Mouse (Mus musculus) thymus, adult 2 months (tissue): ENCODE measurements around the gene Rrm1.
A peak's percentile ranks its signal among the peaks of the same experiment; 100 is the strongest.

Experiments used
- CTCF ChIP-seq: fragments of 200-500 bp; IDR thresholded peaks from 2 replicates; pipeline ENCODE4 v1.5.1; 2012; ENCODE audit warnings: mild to moderate bottlenecking, control low read depth, low read length, moderate library complexity, borderline replicate concordance; ENCODE audit not compliant: control insufficient read depth, poor library complexity, insufficient read depth; ENCODE audit errors: extremely low read depth
- POLR2A ChIP-seq: fragments of 200-500 bp; IDR thresholded peaks from 2 replicates; pipeline ENCODE4 v1.6.1; 2012; ENCODE audit warnings: mild to moderate bottlenecking, low read length, control low read depth, moderate library complexity; ENCODE audit not compliant: control insufficient read depth, poor library complexity, insufficient read depth; ENCODE audit errors: extremely low read depth

DNA sequence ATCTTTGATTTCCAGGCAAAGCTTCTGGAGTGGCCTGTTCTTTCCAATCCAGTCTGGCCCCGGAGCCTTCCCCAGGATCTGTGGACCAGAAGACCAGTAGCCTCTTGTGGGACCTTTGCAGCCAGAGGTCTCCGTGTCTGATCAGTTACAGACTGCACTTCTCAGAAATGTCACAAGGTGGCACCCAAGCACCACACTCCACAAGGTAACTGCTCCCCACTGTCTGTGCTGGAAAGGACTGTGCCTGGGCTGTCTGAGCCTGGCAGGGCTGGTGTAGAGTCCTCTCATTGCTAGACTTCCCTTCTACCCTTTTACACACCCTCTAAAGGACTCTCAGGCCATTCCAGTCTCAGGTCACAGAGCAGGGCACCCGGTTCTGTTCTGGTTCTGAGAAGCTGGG, 65.4 kb downstream of the Rrm1 start:
- peak; percentile 71; the same call in 1 of the 2 replicates for TF ChIP-seq CTCF
- TF ChIP-seq POLR2A: no peak
